Mouse (Mus musculus) limb, embryonic 14.5 days (tissue): ENCODE measurements around the gene Gtpbp3. TPM values are rescaled to one million over a fixed set of nuclear protein-coding genes. Genes with fewer than 3 reads are reported as not detected.
A peak's percentile ranks its signal among the peaks of the same experiment; 100 is the strongest.

Experiments
- ATAC-seq: fragments of 200-750 bp; cut with Nextera tagmentation; 2 replicates; pipeline ENCODE4 v1.8.0; 2017; ENCODE audit warnings: low read depth, moderate number of reproducible peaks, moderate TSS enrichment; ENCODE audit not compliant: low FRiP score
- DNase-seq: peaks from one replicate; pipeline ENCODE4 v3.0.0-alpha.2; 2015; ENCODE audit warnings: low spot score
- H3K27ac ChIP-seq: fragments of 300-500 bp; sonication (generic); replicated peaks from 2 replicates; pipeline ENCODE4 v1.5.1; 2014; ENCODE audit warnings: low read depth, mild to moderate bottlenecking, low read length, moderate library complexity, mixed read lengths
- H3K27me3 ChIP-seq: fragments of 300-500 bp; sonication (generic); 2 replicates; pipeline ENCODE4 v1.6.1; 2014; ENCODE audit warnings: low read length, mixed read lengths; ENCODE audit not compliant: control insufficient read depth, insufficient read depth
- H3K36me3 ChIP-seq: fragments of 300-500 bp; sonication (generic); 2 replicates; pipeline ENCODE4 v1.6.1; 2014; ENCODE audit warnings: mild to moderate bottlenecking, low read length, moderate library complexity, mixed read lengths; ENCODE audit not compliant: control insufficient read depth, insufficient read depth
- H3K4me1 ChIP-seq: fragments of 300-500 bp; sonication (generic); 2 replicates; pipeline ENCODE4 v1.6.1; 2014; ENCODE audit warnings: antibody characterized with exemption, low read length, mixed read lengths; ENCODE audit not compliant: control insufficient read depth, insufficient read depth
- H3K4me2 ChIP-seq: fragments of 300-500 bp; sonication (generic); replicated peaks from 2 replicates; pipeline ENCODE4 v1.6.1; 2014; ENCODE audit warnings: low read depth, mild to moderate bottlenecking, low read length, moderate library complexity; ENCODE audit not compliant: severe bottlenecking
- H3K4me3 ChIP-seq: fragments of 300-500 bp; sonication (generic); replicated peaks from 2 replicates; pipeline ENCODE4 v1.5.1; 2014; ENCODE audit warnings: low read length
- H3K9ac ChIP-seq: fragments of 300-500 bp; sonication (generic); 2 replicates; pipeline ENCODE4 v1.6.1; 2014; ENCODE audit warnings: mild to moderate bottlenecking, low read depth, low read length, moderate library complexity; ENCODE audit not compliant: severe bottlenecking
- H3K9me3 ChIP-seq: fragments of 300-500 bp; sonication (generic); 2 replicates; pipeline ENCODE4 v1.6.1; 2016; ENCODE audit warnings: low read length; ENCODE audit not compliant: control insufficient read depth
- POLR2A ChIP-seq: fragments of 200-500 bp; IDR thresholded peaks from 2 replicates; pipeline ENCODE4 v1.8.0; 2012; ENCODE audit warnings: inconsistent platforms, mild to moderate bottlenecking, moderate library complexity, borderline replicate concordance; ENCODE audit not compliant: insufficient read depth, insufficient read length; ENCODE audit errors: extremely low read depth
- WGBS: fragments of 180-500 bp; shearing (Covaris S2); extraction: QIAGEN DNeasy Blood & Tissue Kit; methylation state at CpG from one replicate; pipeline ENCODE4 v1.1.7; 2014; 5-methylcytosine and 5-hydroxymethylcytosine counted together
- polyA plus RNA-seq, 2 experiments: library from polyadenylated mRNA; depleted of rRNA in 1 of 2; stranded (reverse) in 1 of 2; unstranded in 1 of 2; fragments of >200 nt; fragmentation: Nextera tagmentation in 1 of 2; extraction: Ambion mirVana in 1 of 2; gene quantifications; 2 replicates each; pipeline versions ENCODE4 v1.2.1 to v1.2.3; 2012 to 2014

Gtpbp3 gene
- polyA plus RNA-seq, 2 experiments, result 5.9 to 41.6 TPM

GRCm38 (mm10) chr8:71464513-71465500, 23.1 kb upstream of the Gtpbp3 start, which contains the start of gene Mrpl34:
Mrpl34 (plus strand) TSS chr8:71464959.
- under 1% methylated on average over 57 of the region's 59 CpGs for WGBS
- ATAC-seq (peak; percentile 74), DNase-seq (peak; percentile 99)
- no peaks in the 10 kb centered on the region for H3K27me3 ChIP-seq
- H3K4me1 ChIP-seq, result peaks cover 21% of the 10 kb centered on the region
- H3K4me3 ChIP-seq, result peak within 1 kb of the TSS; percentile 85
- peaks cover 16% of the 10 kb centered on the region for H3K36me3 ChIP-seq
- peak within 1 kb of the TSS; percentile 69 for H3K9ac ChIP-seq
- H3K9me3 ChIP-seq, result no peaks in the 10 kb centered on the region
- TF ChIP-seq POLR2A, result no peak
- peak within 1 kb of the TSS; percentile 61 for H3K27ac ChIP-seq
- H3K4me2 ChIP-seq, result peak within 1 kb of the TSS; percentile 83

GRCm38 (mm10) chr8:71465733-71466132, 22.2 kb upstream of the Gtpbp3 start:
- Histone ChIP-seq H3K36me3 (peaks cover 7% of the 10 kb centered on the region), H3K9ac (peak overlapping the region; percentile 69; the same call in 1 of the 2 replicates), H3K27me3 (no peaks in the 10 kb centered on the region), H3K4me3 (peak overlapping the region; percentile 85), H3K9me3 (no peaks in the 10 kb centered on the region), H3K4me2 (peak overlapping the region; percentile 83), H3K4me1 (peaks cover 23% of the 10 kb centered on the region), H3K27ac (no peak overlapping the region)
- 85% methylated on average over 8 of the region's 8 CpGs for WGBS
- no peak for ATAC-seq
- TF ChIP-seq POLR2A, result no peak
- DNase-seq, result no peak

GRCm38 (mm10) chr8:71466198-71466597, 21.7 kb upstream of the Gtpbp3 start:
- no peak for TF ChIP-seq POLR2A
- ATAC-seq, result no peak
- H3K36me3 ChIP-seq, result peaks cover 4% of the 10 kb centered on the region
- peaks cover 23% of the 10 kb centered on the region for H3K4me1 ChIP-seq
- no peaks in the 10 kb centered on the region for H3K9me3 ChIP-seq
- no peaks in the 10 kb centered on the region for H3K27me3 ChIP-seq
- WGBS, result 87% methylated on average over 5 of the region's 5 CpGs
- no peak overlapping the region for H3K9ac ChIP-seq
- DNase-seq, result no peak
- H3K4me3 ChIP-seq, result no peak overlapping the region
- H3K27ac ChIP-seq, result no peak overlapping the region
- H3K4me2 ChIP-seq, result no peak overlapping the region

GRCm38 (mm10) chr8:71467201-71467600, 20.7 kb upstream of the Gtpbp3 start:
- Histone ChIP-seq H3K4me3 (no peak overlapping the region), H3K9me3 (no peaks in the 10 kb centered on the region), H3K36me3 (peaks cover 11% of the 10 kb centered on the region), H3K4me1 (peaks cover 21% of the 10 kb centered on the region), H3K9ac (no peak overlapping the region), H3K27ac (no peak overlapping the region), H3K4me2 (no peak overlapping the region), H3K27me3 (no peaks in the 10 kb centered on the region)
- ATAC-seq, result no peak
- no peak for TF ChIP-seq POLR2A
- DNase-seq, result no peak
- WGBS, result 90% methylated on average over 2 of the region's 2 CpGs

GRCm38 (mm10) chr8:71468001-71468400, 19.9 kb upstream of the Gtpbp3 start:
- ATAC-seq, result no peak
- WGBS, result 75% methylated on average over 1 of the region's 1 CpGs
- Histone ChIP-seq H3K4me3 (no peak overlapping the region), H3K27me3 (no peaks in the 10 kb centered on the region), H3K27ac (no peak overlapping the region), H3K9ac (no peak overlapping the region), H3K4me2 (no peak overlapping the region), H3K36me3 (peaks cover 19% of the 10 kb centered on the region), H3K9me3 (no peaks in the 10 kb centered on the region), H3K4me1 (peaks cover 14% of the 10 kb centered on the region)
- no peak for TF ChIP-seq POLR2A
- DNase-seq, result no peak
